Mouse (Mus musculus) left cerebral cortex, adult 8-10 months (tissue): Measurements from ENCODE around the gene Mr1. TPM values are rescaled to one million over a fixed set of nuclear protein-coding genes. Genes with fewer than 3 reads are reported as not detected.

Experiments
- DNase-seq, 2 experiments: peaks; one replicate each; pipeline ENCODE4 v3.0.0; 2022; ENCODE audit warnings: low spot score in 2 of 2
- total RNA-seq, 4 experiments: library from RNA; stranded (reverse); gene quantifications; 2 replicates each; pipeline ENCODE4 v1.2.4; 2022

The Mr1 gene
- total RNA-seq, 4 experiments from 2014 or later = 4.2 to 5.1 (median 4.7) TPM

- DNase-seq = no peak
Observed at GRCm38 (mm10) chr1:155096620-155097261, 49.9 kb downstream of the Mr1 start.

- no peak for DNase-seq
Observed at GRCm38 (mm10) chr1:155093971-155094707, 52.5 kb downstream of the Mr1 start.

GRCm38 (mm10) chr1:155093145-155093791, 53.3 kb downstream of the Mr1 start:
- no peak for DNase-seq

GRCm38 (mm10) chr1:155091842-155092800, 54.5 kb downstream of the Mr1 start:
- peak in 1 of 2 experiments; percentile 65 for DNase-seq

GRCm38 (mm10) chr1:155091374-155091841, 55.2 kb downstream of the Mr1 start:
- peak in 1 of 2 experiments; percentile 77 for DNase-seq

GRCm38 (mm10) chr1:155090736-155091135, 55.9 kb downstream of the Mr1 start:
- no peak for DNase-seq

- DNase-seq = no peak
Observed at GRCm38 (mm10) chr1:155090327-155090726, 56.3 kb downstream of the Mr1 start.

GRCm38 (mm10) chr1:155088847-155089603, 57.6 kb downstream of the Mr1 start:
- DNase-seq = no peak

- no peak for DNase-seq
Observed at GRCm38 (mm10) chr1:155088046-155088445, 58.6 kb downstream of the Mr1 start.

GRCm38 (mm10) chr1:155086893-155087292, 59.7 kb downstream of the Mr1 start:
- DNase-seq = peak in 1 of 2 experiments; percentile 66

- DNase-seq = no peak
Observed at GRCm38 (mm10) chr1:155086416-155086815, 60.2 kb downstream of the Mr1 start.

- no peak for DNase-seq
Observed at GRCm38 (mm10) chr1:155084839-155085238, 61.8 kb downstream of the Mr1 start.

GRCm38 (mm10) chr1:155083271-155084265, 63.0 kb downstream of the Mr1 start:
- DNase-seq = peak; percentile 81 to 92

- no peak for DNase-seq
Observed at GRCm38 (mm10) chr1:155082965-155083268, 63.7 kb downstream of the Mr1 start.

- DNase-seq = no peak
Observed at GRCm38 (mm10) chr1:155082158-155082964, 64.3 kb downstream of the Mr1 start.

GRCm38 (mm10) chr1:155077675-155078074, 68.9 kb downstream of the Mr1 start:
- no peak for DNase-seq
